Mouse (Mus musculus) megakaryocyte, embryonic 14.5 days (primary cell): ENCODE data around the gene Msto1.

ENCODE experiments used
- FLI1 ChIP-seq: IDR thresholded peaks from 2 replicates; pipeline ENCODE4 v1.6.1; 2012; ENCODE audit warnings: low read length, inconsistent platforms, mixed read lengths
- GATA1 ChIP-seq: IDR thresholded peaks from 3 replicates; pipeline ENCODE4 v1.6.1; 2012; ENCODE audit warnings: mixed read lengths, low read length, inconsistent platforms, borderline replicate concordance

- TF ChIP-seq GATA1, result no peak
- TF ChIP-seq FLI1, result no peak
Observed at GRCm38 (mm10) chr3:88914384-88914810, 598 bp upstream of the Msto1 start.
